Mouse (Mus musculus) lung, postnatal 0 days (tissue): ENCODE data around the gene Entpd4b.
"Not testable (repeated sequence)": the region's sequence is repeated elsewhere in the genome, so short reads cannot be mapped to it uniquely, and the experiment has no call there.

Experiments used
- CTCF ChIP-seq: IDR thresholded peaks from 2 replicates; pipeline ENCODE4 v1.5.1; 2016; ENCODE audit warnings: antibody characterized with exemption, mild to moderate bottlenecking
- EP300 ChIP-seq: IDR thresholded peaks from 2 replicates; pipeline ENCODE4 v1.6.1; 2016; ENCODE audit warnings: antibody characterized with exemption, mild to moderate bottlenecking, control low read depth

GRCm38 (mm10) chr14:69523001-69523400, 32.2 kb upstream of the Entpd4b start:
- not testable (repeated sequence) for TF ChIP-seq CTCF, EP300
